Mouse (Mus musculus) brown adipose tissue, adult 24 weeks (tissue): ENCODE data around the gene Zdhhc21. TPM values are rescaled to one million over a fixed set of nuclear protein-coding genes. Genes with fewer than 3 reads are reported as not detected.

Experiments
- H3K27ac ChIP-seq: fragments of 200-500 bp; replicated peaks from 2 replicates; pipeline ENCODE4 v1.5.1; 2012; ENCODE audit warnings: low read depth, mild to moderate bottlenecking, low read length
- H3K4me1 ChIP-seq: fragments of 200-500 bp; 2 replicates; pipeline ENCODE4 v1.6.1; 2012; ENCODE audit warnings: low read length, mixed read lengths; ENCODE audit not compliant: control insufficient read depth, insufficient read depth, insufficient read length
- H3K4me3 ChIP-seq: fragments of 200-500 bp; 2 replicates; pipeline ENCODE4 v1.5.1; 2012; ENCODE audit warnings: low read depth, mild to moderate bottlenecking, low read length, moderate library complexity; ENCODE audit not compliant: insufficient read depth
- polyA plus RNA-seq: library from polyadenylated mRNA; stranded (reverse); fragments of >200 nt; gene quantifications from 2 replicates; pipeline ENCODE4 v1.2.4, GENCODE M21; 2012; ENCODE audit not compliant: missing spikeins, insufficient read depth, insufficient read length

The Zdhhc21 gene
- 3.5 and 3.6 TPM in 2 replicates for polyA plus RNA-seq

- Histone ChIP-seq H3K27ac (no peak within 1 kb of the TSS), H3K4me3 (peak within 1 kb of the TSS; percentile 88), H3K4me1 (no peaks in the 10 kb centered on the region)
Observed at GRCm38 (mm10) chr4:82859131-82860125, at the start of gene Zdhhc21. Gene Zdhhc21, minus strand, starts transcription at chr4:82859958.

GRCm38 (mm10) chr4:82895227-82895626 lies 35.5 kb upstream of the Zdhhc21 start:
- no peak overlapping the region for H3K27ac ChIP-seq
- no peaks in the 10 kb centered on the region for H3K4me1 ChIP-seq
- H3K4me3 ChIP-seq = no peak overlapping the region

GRCm38 (mm10) chr4:82892247-82892646 lies 32.5 kb upstream of the Zdhhc21 start:
- Histone ChIP-seq H3K27ac (no peak overlapping the region), H3K4me1 (no peaks in the 10 kb centered on the region), H3K4me3 (no peak overlapping the region)

GRCm38 (mm10) chr4:82891566-82891965 lies 31.8 kb upstream of the Zdhhc21 start:
- Histone ChIP-seq H3K4me3 (no peak overlapping the region), H3K27ac (no peak overlapping the region), H3K4me1 (no peaks in the 10 kb centered on the region)

DNA sequence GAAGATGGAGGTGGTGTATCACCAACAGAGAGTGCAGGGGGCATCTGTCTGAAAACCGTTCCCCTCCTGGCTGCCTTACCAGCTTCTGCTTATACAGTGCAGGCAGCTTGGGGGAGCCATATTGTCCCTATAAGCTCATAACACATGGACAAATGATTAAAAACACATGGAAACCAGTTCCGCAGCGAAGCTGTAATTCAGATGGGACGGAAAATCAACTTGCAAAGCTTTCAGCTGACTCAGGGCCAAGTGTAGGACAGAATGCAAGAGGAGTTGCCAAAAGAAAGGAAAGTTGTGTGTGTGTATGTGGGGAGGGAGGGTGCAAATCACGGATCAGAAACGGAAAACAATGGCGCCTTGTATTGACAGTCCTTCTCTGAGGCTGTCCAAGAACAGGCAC lies 31.3 kb upstream of the Zdhhc21 start:
- H3K4me3 ChIP-seq = no peak overlapping the region
- no peaks in the 10 kb centered on the region for H3K4me1 ChIP-seq
- no peak overlapping the region for H3K27ac ChIP-seq

- Histone ChIP-seq H3K27ac (no peak overlapping the region), H3K4me1 (no peaks in the 10 kb centered on the region), H3K4me3 (no peak overlapping the region)
Observed at GRCm38 (mm10) chr4:82890585-82890984, 30.8 kb upstream of the Zdhhc21 start.

GRCm38 (mm10) chr4:82886148-82886547 lies 26.4 kb upstream of the Zdhhc21 start:
- peaks cover 3% of the 10 kb centered on the region; the same call in 1 of the 2 replicates for H3K4me1 ChIP-seq
- H3K4me3 ChIP-seq = no peak overlapping the region
- H3K27ac ChIP-seq = no peak overlapping the region

- no peak overlapping the region for H3K4me3 ChIP-seq
- H3K27ac ChIP-seq = no peak overlapping the region
- peaks cover 3% of the 10 kb centered on the region; the same call in 1 of the 2 replicates for H3K4me1 ChIP-seq
Observed at GRCm38 (mm10) chr4:82885535-82885913, 25.8 kb upstream of the Zdhhc21 start.

GRCm38 (mm10) chr4:82884636-82885534 lies 25.1 kb upstream of the Zdhhc21 start, which contains the start of gene Cer1:
Gene Cer1, minus strand, starts transcription at chr4:82885148.
- H3K4me1 ChIP-seq = peaks cover 3% of the 10 kb centered on the region; the same call in 1 of the 2 replicates
- H3K27ac ChIP-seq = no peak within 1 kb of the TSS
- no peak within 1 kb of the TSS for H3K4me3 ChIP-seq

- Histone ChIP-seq H3K27ac (no peak overlapping the region), H3K4me3 (no peak overlapping the region), H3K4me1 (peaks cover 3% of the 10 kb centered on the region; the same call in 1 of the 2 replicates)
Observed at GRCm38 (mm10) chr4:82882500-82882899, 22.7 kb upstream of the Zdhhc21 start.

- Histone ChIP-seq H3K4me3 (no peak overlapping the region), H3K4me1 (peaks cover 3% of the 10 kb centered on the region; the same call in 1 of the 2 replicates)
Observed at GRCm38 (mm10) chr4:82881366-82881765, 21.6 kb upstream of the Zdhhc21 start.

DNA sequence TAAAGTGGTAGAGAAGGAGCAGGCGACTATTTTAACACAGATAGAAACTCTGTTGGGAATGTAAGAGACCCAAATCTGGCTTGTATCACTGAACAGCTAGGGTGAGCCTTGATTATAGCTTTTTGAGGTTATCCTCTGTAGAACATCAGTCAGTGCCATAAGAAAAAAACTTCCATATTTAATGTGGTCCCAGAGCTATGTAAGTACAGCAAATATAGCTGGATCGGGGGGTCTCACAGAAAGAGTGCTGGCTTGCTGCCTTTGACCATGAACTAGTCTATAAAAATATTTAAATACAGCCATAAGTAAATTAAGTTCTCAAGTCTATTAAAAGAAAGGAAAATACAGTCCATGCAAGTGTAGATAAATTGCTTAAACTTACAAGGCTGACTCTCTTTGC lies 20.5 kb upstream of the Zdhhc21 start:
- Histone ChIP-seq H3K4me3 (no peak overlapping the region), H3K27ac (no peak overlapping the region), H3K4me1 (peaks cover 3% of the 10 kb centered on the region; the same call in 1 of the 2 replicates)

More at GRCm38 (mm10) chr4:82881366-82881765, 21.6 kb upstream of the Zdhhc21 start:
- H3K27ac ChIP-seq = no peak overlapping the region

GRCm38 (mm10) chr4:82879152-82879551 lies 19.4 kb upstream of the Zdhhc21 start:
- Histone ChIP-seq H3K4me1 (no peaks in the 10 kb centered on the region), H3K4me3 (no peak overlapping the region), H3K27ac (no peak overlapping the region)

- Histone ChIP-seq H3K27ac (no peak overlapping the region), H3K4me3 (no peak overlapping the region), H3K4me1 (no peaks in the 10 kb centered on the region)
Observed at GRCm38 (mm10) chr4:82876656-82877055, 16.9 kb upstream of the Zdhhc21 start.

- Histone ChIP-seq H3K4me1 (no peaks in the 10 kb centered on the region), H3K4me3 (no peak overlapping the region), H3K27ac (no peak overlapping the region)
Observed at GRCm38 (mm10) chr4:82875532-82875931, 15.8 kb upstream of the Zdhhc21 start.
